Mouse (Mus musculus): ENCODE measurements around the gene Scarb2.

- TF ChIP-seq POLR2A (IDR thresholded peaks at IDR 0.05; ENCODE audit: low read depth, low read length): no peak
- TF ChIP-seq CTCF (IDR thresholded peaks at IDR 0.05; ENCODE audit: extremely low read depth, insufficient read length, insufficient replicate concordance, low read depth, low read length): no peak
Measured at GRCm38 (mm10) chr5:92511256-92511655, 4.6 kb upstream of the Scarb2 start.
